Mouse (Mus musculus): ENCODE measurements around the gene Chil5. TPM values are rescaled to one million over a fixed set of nuclear protein-coding genes. Genes with fewer than 3 reads are reported as not detected.

The Chil5 gene
- total RNA-seq (2012; rRNA removed) (not detected in 2 replicates), polyA plus RNA-seq (2012; ENCODE audit: insufficient read depth in 1 of 2, insufficient read length in 2 of 2, low read depth in 1 of 2, low replicate concordance in 2 of 2, missing spikeins in 1 of 2) (not detected)

DNA sequence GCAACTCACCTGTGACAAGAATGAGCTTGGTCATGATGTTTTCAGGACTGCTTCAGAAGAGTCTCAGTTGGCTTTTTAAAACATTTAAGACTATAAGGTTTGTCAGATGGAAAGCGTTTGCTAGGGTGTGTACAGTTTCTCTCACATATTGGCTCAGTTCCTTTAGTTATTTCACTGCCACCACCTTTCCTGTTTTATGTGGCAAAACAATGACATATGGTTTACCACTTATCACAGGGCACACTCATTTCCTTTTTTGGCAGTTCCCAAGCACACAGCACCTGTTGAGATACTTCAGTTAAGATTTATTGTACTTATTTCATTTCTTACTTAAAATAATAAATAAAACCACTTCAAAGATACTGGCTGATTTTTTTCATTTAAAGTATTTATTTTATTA, at the start of gene Chil5:
TSS of gene Chil5 (minus strand) at position 34 of the 400 bp plus-strand sequence.
- Histone ChIP-seq H3K4me1 (ENCODE audit: control insufficient read depth in 1 of 2, insufficient read depth in 2 of 2, low read length in 2 of 2) (no peaks in the 10 kb centered on the region), H3K27ac (ENCODE audit: control insufficient read depth, low read depth, low read length) (no peak within 1 kb of the TSS), H3K9me3 (replicated peaks; ENCODE audit: insufficient read depth, low read length) (no peaks in the 10 kb centered on the region), H3K36me3 (ENCODE audit: control insufficient read depth in 1 of 2, insufficient read depth in 2 of 2, low read length in 2 of 2) (peaks cover 0 to 2% of the 10 kb centered on the region in 2 experiments; a peak in 2 of 4 replicates), H3K79me2 (ENCODE audit: control insufficient read depth, insufficient read depth, low read length, poor library complexity) (no peaks in the 10 kb centered on the region), H3K4me3 (ENCODE audit: control insufficient read depth in 1 of 2, insufficient read depth in 1 of 2, low read depth in 2 of 2, low read length in 2 of 2) (no peak within 1 kb of the TSS), H3K9ac (ENCODE audit: control insufficient read depth, low read depth, low read length, poor library complexity, severe bottlenecking) (no peak within 1 kb of the TSS), H3K27me3 (ENCODE audit: control insufficient read depth in 1 of 2, insufficient read depth in 2 of 2, low read length in 2 of 2) (no peaks in the 10 kb centered on the region)
- DNase-seq (ENCODE audit: low read depth, low spot score) = peak; percentile 54
- TF ChIP-seq MAX (IDR thresholded peaks at IDR 0.05; ENCODE audit: low read length) (no peak), POLR2AphosphoS2 (IDR thresholded peaks at IDR 0.05; ENCODE audit: low read length) (no peak), E2F4 (IDR thresholded peaks at IDR 0.05; ENCODE audit: borderline replicate concordance, low read depth, low read length) (no peak), RCOR1 (IDR thresholded peaks at IDR 0.05; ENCODE audit: low read depth, low read length) (peak; percentile 70), SMC3 (IDR thresholded peaks at IDR 0.05; ENCODE audit: low read depth, low read length) (no peak), JUND (IDR thresholded peaks at IDR 0.05; ENCODE audit: low read depth, low read length) (no peak), UBTF (IDR thresholded peaks at IDR 0.05; ENCODE audit: borderline replicate concordance, insufficient read depth, low read depth, low read length) (no peak), BHLHE40 (IDR thresholded peaks at IDR 0.05; ENCODE audit: borderline replicate concordance, low read depth, low read length) (no peak), KAT2A (conservative IDR thresholded peaks at IDR 0.05; ENCODE audit: low read depth, low read length) (no peak), HCFC1 (IDR thresholded peaks at IDR 0.05; ENCODE audit: low read depth, low read length) (no peak), CHD2 (IDR thresholded peaks at IDR 0.05; ENCODE audit: low read length) (no peak), ETS1 (IDR thresholded peaks at IDR 0.05; ENCODE audit: low read depth, low read length) (peak; percentile 91), RAD21 (IDR thresholded peaks at IDR 0.05; ENCODE audit: low read depth, low read length) (no peak), MXI1 (IDR thresholded peaks at IDR 0.05; ENCODE audit: low read depth, low read length) (no peak), NRF1 (IDR thresholded peaks at IDR 0.05; ENCODE audit: insufficient read depth, low read depth, low read length, poor library complexity, severe bottlenecking) (no peak), GATA1 (IDR thresholded peaks at IDR 0.05; ENCODE audit: low read depth, low read length) (peak; percentile 24; the same call in 1 of the 2 replicates), TBP (IDR thresholded peaks at IDR 0.05; ENCODE audit: low read depth, low read length) (no peak), SIN3A (IDR thresholded peaks at IDR 0.05; ENCODE audit: low read length) (peak; percentile 38; the same call in 1 of the 2 replicates), TAL1 (IDR thresholded peaks at IDR 0.05; ENCODE audit: low read length) (0 out of 2 replicates have a peak, but pooled peaks have one; percentile 7), ZC3H11A (IDR thresholded peaks at IDR 0.05; ENCODE audit: low read depth, low read length) (no peak), ELF1 (IDR thresholded peaks at IDR 0.05; ENCODE audit: low read depth, low read length) (no peak), CTCF (IDR thresholded peaks at IDR 0.05 in 2 of 3, conservative IDR thresholded peaks at IDR 0.05 in 1 of 3; ENCODE audit: control insufficient read depth in 1 of 3, insufficient read depth in 1 of 3, low read depth in 2 of 3, low read length in 3 of 3, poor library complexity in 1 of 3, severe bottlenecking in 1 of 3) (no peak), MYC (IDR thresholded peaks at IDR 0.05; ENCODE audit: low read depth, low read length) (no peak), ZMIZ1 (IDR thresholded peaks at IDR 0.05; ENCODE audit: low read depth, low read length) (no peak), MYB (IDR thresholded peaks at IDR 0.05; ENCODE audit: low read depth, low read length) (no peak), POLR2A (IDR thresholded peaks at IDR 0.05; ENCODE audit: control insufficient read depth in 1 of 2, insufficient read depth in 1 of 2, low read depth in 1 of 2, low read length in 2 of 2, poor library complexity in 1 of 2) (no peak), MEF2A (IDR thresholded peaks at IDR 0.05; ENCODE audit: extremely low read depth, insufficient replicate concordance, low read depth, low read length, poor library complexity, severe bottlenecking) (no peak), ZNF384 (IDR thresholded peaks at IDR 0.05; ENCODE audit: low read depth, low read length) (no peak), MAZ (IDR thresholded peaks at IDR 0.05; ENCODE audit: low read depth, low read length) (no peak), GABPA (IDR thresholded peaks at IDR 0.05; ENCODE audit: low read depth, low read length) (no peak), USF1 (IDR thresholded peaks at IDR 0.05; ENCODE audit: low read depth, low read length) (no peak), MAFK (IDR thresholded peaks at IDR 0.05; ENCODE audit: borderline replicate concordance, low read depth, low read length) (no peak), EP300 (IDR thresholded peaks at IDR 0.05; ENCODE audit: low read depth in 1 of 2, low read length in 2 of 2) (peak; percentile 64 to 75; a peak in 3 of 4 replicates), CHD1 (IDR thresholded peaks at IDR 0.05; ENCODE audit: low read depth, low read length) (no peak), POLR2AphosphoS5 (IDR thresholded peaks at IDR 0.05; ENCODE audit: borderline replicate concordance, low read depth, low read length) (no peak), ZKSCAN1 (IDR thresholded peaks at IDR 0.05; ENCODE audit: low read depth, low read length) (no peak), TCF12 (IDR thresholded peaks at IDR 0.05; ENCODE audit: low read depth, low read length) (peak; percentile 80), USF2 (IDR thresholded peaks at IDR 0.05; ENCODE audit: borderline replicate concordance in 1 of 2, insufficient read depth in 1 of 2, low read depth in 1 of 2, low read length in 2 of 2) (no peak)

All from MEL (cell line).